Mouse (Mus musculus): ENCODE measurements around the gene Gabrb2. TPM values are rescaled to one million over a fixed set of nuclear protein-coding genes. Genes with fewer than 3 reads are reported as not detected.

Gabrb2 gene
- total RNA-seq, 1 experiment from 2014 or later, result not detected

- ATAC-seq (replicated peaks; ENCODE audit: insufficient number of reproducible peaks, low FRiP score, low TSS enrichment, poor library complexity, severe bottlenecking), result no peak
These were observed 249.1 kb downstream of the Gabrb2 start for GRCm38 (mm10) chr11:42668657-42669056.

Other genes starting within 250 kb of the Gabrb2 start
- gene Gabra1, start 236.8 kb upstream of the Gabrb2 start, total RNA-seq (2017), result not detected in 3 replicates
- gene Gabra6, start 98.7 kb upstream of the Gabrb2 start, total RNA-seq (2017), result not detected in 3 replicates